Mouse (Mus musculus) lung, postnatal 0 days (tissue): ENCODE measurements around the gene Tmem178b. TPM values are rescaled to one million over a fixed set of nuclear protein-coding genes. Genes with fewer than 3 reads are reported as not detected.

Source experiments
- ATAC-seq: fragments of 200-750 bp; cut with Nextera tagmentation; 2 replicates; pipeline ENCODE4 v1.8.0; 2017; ENCODE audit warnings: moderate library complexity
- DNase-seq: peaks from one replicate; pipeline ENCODE4 v3.0.0-alpha.2; 2016; ENCODE audit warnings: low spot score
- H3K27ac ChIP-seq: fragments of 300-500 bp; sonication (generic); 2 replicates; pipeline ENCODE4 v1.5.1; 2014; ENCODE audit warnings: antibody characterized with exemption, mild to moderate bottlenecking, low read length, mixed read lengths
- H3K27me3 ChIP-seq: fragments of 300-500 bp; sonication (generic); replicated peaks from 2 replicates; pipeline ENCODE4 v1.6.1; 2014; ENCODE audit warnings: low read length, mixed read lengths; ENCODE audit not compliant: insufficient read depth
- H3K36me3 ChIP-seq: fragments of 300-500 bp; sonication (generic); 2 replicates; pipeline ENCODE4 v1.6.1; 2014; ENCODE audit warnings: low read length, mixed read lengths; ENCODE audit not compliant: insufficient read depth
- H3K4me1 ChIP-seq: fragments of 300-500 bp; sonication (generic); 2 replicates; pipeline ENCODE4 v1.6.1; 2014; ENCODE audit warnings: antibody characterized with exemption, low read depth, low read length, mixed read lengths; ENCODE audit not compliant: insufficient read depth
- H3K4me2 ChIP-seq: fragments of 300-500 bp; sonication (generic); replicated peaks from 2 replicates; pipeline ENCODE4 v1.6.1; 2014; ENCODE audit warnings: low read depth, mild to moderate bottlenecking, low read length, moderate library complexity, mixed read lengths
- H3K4me3 ChIP-seq: fragments of 300-500 bp; sonication (generic); 2 replicates; pipeline ENCODE4 v1.5.1; 2014; ENCODE audit warnings: low read depth, low read length
- H3K9ac ChIP-seq: fragments of 300-500 bp; sonication (generic); replicated peaks from 2 replicates; pipeline ENCODE4 v1.6.1; 2014; ENCODE audit warnings: low read depth, mild to moderate bottlenecking
- H3K9me3 ChIP-seq: fragments of 300-500 bp; sonication (generic); 2 replicates; pipeline ENCODE4 v1.6.1; 2016; ENCODE audit warnings: low read length, mixed read lengths
- CTCF ChIP-seq: IDR thresholded peaks from 2 replicates; pipeline ENCODE4 v1.5.1; 2016; ENCODE audit warnings: antibody characterized with exemption, mild to moderate bottlenecking
- EP300 ChIP-seq: IDR thresholded peaks from 2 replicates; pipeline ENCODE4 v1.6.1; 2016; ENCODE audit warnings: antibody characterized with exemption, mild to moderate bottlenecking, control low read depth
- WGBS: fragments of 180-500 bp; shearing (Covaris S2); extraction: QIAGEN DNeasy Blood & Tissue Kit; methylation state at CpG from one replicate; pipeline ENCODE4 v1.1.7; 2014; 5-methylcytosine and 5-hydroxymethylcytosine counted together
- polyA plus RNA-seq: library from polyadenylated mRNA; unstranded; fragments of >200 nt; fragmentation: Nextera tagmentation; extraction: Ambion mirVana; gene quantifications from 2 replicates; pipeline ENCODE4 v1.2.1, GENCODE M21; 2015

Gene Tmem178b
- polyA plus RNA-seq, 1 experiment from 2014 or later, result 0.10 TPM

- no peak for ATAC-seq
- DNase-seq, result peak; percentile 44
- no peaks in the 10 kb centered on the region for H3K9me3 ChIP-seq
- H3K9ac ChIP-seq, result no peak overlapping the region
- no peak overlapping the region for H3K27ac ChIP-seq
- no peaks in the 10 kb centered on the region for H3K36me3 ChIP-seq
- H3K4me3 ChIP-seq, result no peak overlapping the region
- no peaks in the 10 kb centered on the region for H3K27me3 ChIP-seq
- H3K4me2 ChIP-seq, result no peak overlapping the region
- no peaks in the 10 kb centered on the region for H3K4me1 ChIP-seq
- 59% methylated on average over 13 of the region's 13 CpGs for WGBS
- TF ChIP-seq CTCF (peak; percentile 74), EP300 (no peak)
These were observed 364.0 kb downstream of the Tmem178b start for GRCm38 (mm10) chr6:40236841-40237765.

DNA sequence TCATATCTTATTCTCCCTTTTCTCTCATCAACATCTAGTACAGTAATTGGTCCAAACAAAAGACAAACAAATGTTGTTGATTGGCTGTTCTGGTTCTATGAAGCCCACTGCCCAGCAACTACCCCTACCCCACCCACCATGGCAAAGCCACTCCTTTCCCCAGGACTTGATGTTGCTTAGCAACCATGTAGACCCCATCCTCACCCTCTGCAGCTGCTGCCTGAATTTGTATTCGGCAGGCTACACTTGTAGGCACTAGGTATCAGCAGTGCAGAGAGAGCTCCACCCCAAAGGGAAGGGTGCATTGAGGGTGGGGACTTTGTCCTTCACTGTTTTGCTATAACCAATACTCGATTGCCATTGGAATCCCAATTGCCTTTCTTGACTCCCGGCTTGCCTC is 365.8 kb downstream of the Tmem178b start:
- Histone ChIP-seq H3K4me2 (no peak overlapping the region), H3K4me1 (no peaks in the 10 kb centered on the region), H3K4me3 (no peak overlapping the region), H3K36me3 (no peaks in the 10 kb centered on the region), H3K27ac (no peak overlapping the region), H3K9ac (no peak overlapping the region), H3K27me3 (no peaks in the 10 kb centered on the region), H3K9me3 (no peaks in the 10 kb centered on the region)
- ATAC-seq, result no peak
- DNase-seq, result no peak
- 63% methylated on average over 3 of the region's 3 CpGs for WGBS
- TF ChIP-seq EP300, result no peak
- no peak for TF ChIP-seq CTCF

GRCm38 (mm10) chr6:40240671-40241070 is 367.6 kb downstream of the Tmem178b start:
- no peaks in the 10 kb centered on the region for H3K9me3 ChIP-seq
- H3K4me2 ChIP-seq, result no peak overlapping the region
- no peaks in the 10 kb centered on the region for H3K36me3 ChIP-seq
- no peaks in the 10 kb centered on the region for H3K4me1 ChIP-seq
- H3K27ac ChIP-seq, result no peak overlapping the region
- no peak overlapping the region for H3K9ac ChIP-seq
- DNase-seq (no peak), ATAC-seq (no peak)
- no peaks in the 10 kb centered on the region for H3K27me3 ChIP-seq
- 60% methylated on average over 2 of the region's 2 CpGs for WGBS
- TF ChIP-seq EP300 (no peak), CTCF (no peak)
- no peak overlapping the region for H3K4me3 ChIP-seq

DNA sequence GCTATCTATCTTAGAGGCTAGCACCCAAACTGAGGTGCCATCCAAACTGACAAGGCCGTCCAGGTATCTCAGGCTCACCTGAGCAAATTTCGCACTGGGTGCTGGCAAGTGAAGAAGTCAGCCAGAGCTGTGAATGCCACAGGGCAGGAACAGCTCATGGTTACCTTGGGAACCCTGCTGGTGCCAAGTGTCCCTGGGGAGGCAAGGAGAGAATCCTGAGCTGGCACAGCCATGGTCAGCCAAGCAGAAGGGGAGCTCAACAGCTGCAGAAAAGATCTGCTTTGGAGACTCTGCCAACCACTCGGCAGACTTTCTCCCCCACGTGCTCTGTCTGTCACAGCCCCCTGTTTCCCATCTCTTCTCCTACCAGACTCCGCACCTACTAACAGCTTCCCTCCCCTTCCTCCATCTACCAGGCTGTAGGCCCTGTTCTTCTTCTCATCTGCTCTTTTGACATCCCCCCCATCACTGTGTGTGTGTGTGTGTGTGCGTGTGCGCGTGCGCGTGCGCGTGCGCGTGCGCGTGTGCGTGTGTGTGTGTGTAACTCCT is 374.4 kb downstream of the Tmem178b start:
- no peak for DNase-seq
- no peaks in the 10 kb centered on the region for H3K4me1 ChIP-seq
- H3K9ac ChIP-seq, result no peak overlapping the region
- H3K9me3 ChIP-seq, result no peaks in the 10 kb centered on the region
- TF ChIP-seq EP300, result no peak
- TF ChIP-seq CTCF, result no peak
- no peak for ATAC-seq
- 93% methylated on average over 17 of the region's 17 CpGs for WGBS
- H3K36me3 ChIP-seq, result no peaks in the 10 kb centered on the region
- no peak overlapping the region for H3K4me2 ChIP-seq
- H3K4me3 ChIP-seq, result no peak overlapping the region
- H3K27ac ChIP-seq, result no peak overlapping the region
- no peaks in the 10 kb centered on the region for H3K27me3 ChIP-seq

GRCm38 (mm10) chr6:40249939-40250338 is 376.9 kb downstream of the Tmem178b start:
- no peak overlapping the region for H3K9ac ChIP-seq

GRCm38 (mm10) chr6:40263687-40264086 is 390.6 kb downstream of the Tmem178b start:
- H3K4me3 ChIP-seq, result no peak overlapping the region
- TF ChIP-seq EP300 (no peak), CTCF (no peak)
- H3K27me3 ChIP-seq, result no peaks in the 10 kb centered on the region
- no peak overlapping the region for H3K4me2 ChIP-seq
- no peaks in the 10 kb centered on the region for H3K36me3 ChIP-seq
- no peak overlapping the region for H3K27ac ChIP-seq
- H3K4me1 ChIP-seq, result no peaks in the 10 kb centered on the region
- ATAC-seq (no peak), DNase-seq (no peak)
- H3K9me3 ChIP-seq, result no peaks in the 10 kb centered on the region
- 90% methylated on average over 1 of the region's 1 CpGs for WGBS
- H3K9ac ChIP-seq, result no peak overlapping the region

More at GRCm38 (mm10) chr6:40249939-40250338, 376.9 kb downstream of the Tmem178b start:
- ATAC-seq, result no peak
- Histone ChIP-seq H3K36me3 (no peaks in the 10 kb centered on the region), H3K27me3 (no peaks in the 10 kb centered on the region), H3K4me1 (no peaks in the 10 kb centered on the region), H3K9me3 (no peaks in the 10 kb centered on the region), H3K4me2 (no peak overlapping the region), H3K4me3 (no peak overlapping the region), H3K27ac (no peak overlapping the region)
- no peak for DNase-seq
- TF ChIP-seq EP300, result no peak
- no peak for TF ChIP-seq CTCF
